Mouse (Mus musculus): ENCODE measurements around the gene Gm13102.
"Not testable (repeated sequence)": the region's sequence is repeated elsewhere in the genome, so short reads cannot be mapped to it uniquely, and the experiment has no call there.

Gene Gm13102

DNA sequence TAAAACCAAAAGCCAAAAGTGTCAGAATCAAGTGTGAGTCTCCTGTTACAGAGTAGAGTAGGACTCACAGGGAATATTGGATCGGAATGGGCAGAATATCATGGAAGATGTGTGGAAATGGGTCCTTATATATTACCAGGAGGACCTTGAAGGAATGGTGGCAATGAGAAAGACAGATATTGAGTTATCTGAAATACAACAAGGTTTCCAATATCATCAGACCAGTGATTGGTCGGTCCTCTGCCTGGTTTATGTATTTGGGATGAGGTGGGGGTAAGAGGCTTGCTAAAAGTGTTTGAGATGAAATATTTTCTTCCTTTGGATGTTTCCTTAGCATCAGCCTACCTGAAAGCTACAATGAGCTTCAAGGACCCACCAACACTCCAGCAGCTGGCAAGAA, at the start of gene Gm13102:
Gm13102 (plus strand) TSS at position 301 of the 400 bp plus-strand sequence.
- CTCF ChIA-PET = not testable (repeated sequence)

DNA sequence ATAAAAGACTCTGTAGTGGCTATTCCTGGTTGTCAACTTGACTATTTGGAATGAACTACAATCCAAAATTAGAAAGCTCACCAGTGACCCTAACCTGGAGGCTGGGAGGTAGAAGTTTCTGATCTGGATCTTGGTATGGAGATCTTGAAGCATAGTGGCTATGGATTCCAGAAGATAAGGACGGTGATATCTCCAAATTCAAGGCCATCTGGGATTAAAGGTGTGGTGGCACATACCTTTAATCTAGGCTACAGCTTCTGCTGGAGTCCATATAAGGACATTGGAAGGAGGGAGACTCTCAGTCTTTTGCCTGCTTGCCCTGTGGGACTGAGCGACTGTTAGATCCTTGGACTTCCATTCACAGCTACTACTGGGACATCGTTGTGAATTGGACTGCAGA, 47.4 kb upstream of the Gm13102 start, which contains the start of gene Pramel4:
Pramel4 (plus strand) TSS at position 301 of the 400 bp plus-strand sequence.
- CTCF ChIA-PET = not testable (repeated sequence)

Measured in spleen, embryonic (tissue).